Mouse (Mus musculus): ENCODE data around the gene Nup188.

DNA sequence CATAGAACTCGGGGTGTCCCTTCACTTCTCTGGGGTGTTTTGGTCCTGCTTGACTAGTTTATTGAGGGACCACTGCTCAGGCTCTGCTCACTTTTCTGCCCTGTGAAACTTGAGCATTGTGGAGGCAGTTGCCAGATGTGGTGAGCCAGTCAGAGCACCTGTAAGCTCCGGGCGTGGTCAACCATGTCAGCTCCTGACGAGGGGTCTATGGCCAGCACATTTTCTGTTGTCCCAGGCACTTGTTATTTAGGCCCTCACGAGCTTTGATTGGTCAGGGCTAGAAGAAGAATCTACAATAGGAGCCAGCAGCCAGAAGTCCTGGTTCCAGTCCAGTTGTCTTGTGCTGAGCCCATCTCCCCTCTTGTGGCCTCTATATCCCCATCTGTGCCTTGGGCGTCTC lies 22.4 kb upstream of the Nup188 start:
- no peak for TF ChIP-seq CTCF (IDR thresholded peaks at IDR 0.05; ENCODE audit: low read depth, low read length)
- no peak for TF ChIP-seq GATA1 (IDR thresholded peaks at IDR 0.05; ENCODE audit: borderline replicate concordance, low read length)

All from G1E (cell line).